Mouse (Mus musculus) skeletal muscle tissue, adult 2 months (tissue): ENCODE data around the gene Casp3.
A peak's percentile ranks its signal among the peaks of the same experiment; 100 is the strongest.

ENCODE experiments used
- DNase-seq: peaks from one replicate; pipeline ENCODE4 v3.0.0-alpha.2; 2012; ENCODE audit warnings: low read depth, low spot score

Gene Casp3

GRCm38 (mm10) chr8:46606930-46607329, 10.2 kb upstream of the Casp3 start:
- DNase-seq, result no peak

GRCm38 (mm10) chr8:46611557-46611956, 5.5 kb upstream of the Casp3 start:
- no peak for DNase-seq

GRCm38 (mm10) chr8:46612913-46613312, 4.2 kb upstream of the Casp3 start:
- no peak for DNase-seq

- DNase-seq, result peak; percentile 48
Measured at GRCm38 (mm10) chr8:46613377-46613776, 3.7 kb upstream of the Casp3 start.

GRCm38 (mm10) chr8:46615936-46616335, 1.2 kb upstream of the Casp3 start:
- DNase-seq, result no peak

- DNase-seq, result no peak
Measured at GRCm38 (mm10) chr8:46617690-46618620, 864 bp downstream of the Casp3 start.

- DNase-seq, result no peak
Measured at GRCm38 (mm10) chr8:46618639-46619320, 1.7 kb downstream of the Casp3 start.

- no peak for DNase-seq
Measured at GRCm38 (mm10) chr8:46622446-46623270, 5.6 kb downstream of the Casp3 start.

- no peak for DNase-seq
Measured at GRCm38 (mm10) chr8:46625166-46625565, 8.1 kb downstream of the Casp3 start.

- no peak for DNase-seq
Measured at GRCm38 (mm10) chr8:46626642-46627041, 9.6 kb downstream of the Casp3 start.

- DNase-seq, result no peak
Measured at GRCm38 (mm10) chr8:46627881-46628280, 10.8 kb downstream of the Casp3 start.

- DNase-seq, result no peak
Measured at GRCm38 (mm10) chr8:46628645-46629044, 11.6 kb downstream of the Casp3 start.

GRCm38 (mm10) chr8:46630422-46630821, 13.3 kb downstream of the Casp3 start:
- no peak for DNase-seq

GRCm38 (mm10) chr8:46630932-46631331, 13.8 kb downstream of the Casp3 start:
- no peak for DNase-seq

GRCm38 (mm10) chr8:46639010-46639571, 22.0 kb downstream of the Casp3 start:
- DNase-seq, result peak; percentile 59

- no peak for DNase-seq
Measured at GRCm38 (mm10) chr8:46639852-46640251, 22.8 kb downstream of the Casp3 start.

GRCm38 (mm10) chr8:46641272-46641671, 24.2 kb downstream of the Casp3 start:
- DNase-seq, result no peak

- no peak for DNase-seq
Measured at GRCm38 (mm10) chr8:46648421-46648820, 31.3 kb downstream of the Casp3 start.

- DNase-seq, result no peak
Measured at GRCm38 (mm10) chr8:46651872-46652271, 34.8 kb downstream of the Casp3 start.

- DNase-seq, result no peak
Measured at GRCm38 (mm10) chr8:46655919-46656318, 38.8 kb downstream of the Casp3 start.

- DNase-seq, result peak; percentile 20
Measured at GRCm38 (mm10) chr8:46671496-46671895, 54.4 kb downstream of the Casp3 start.
